Mouse (Mus musculus) liver, adult (tissue): ENCODE results near the gene Hoxb7.

Experiments used
- GATA4 ChIP-seq: IDR thresholded peaks from 2 replicates; pipeline ENCODE4 v1.6.1; 2014; ENCODE audit warnings: mild to moderate bottlenecking, low read length; ENCODE audit not compliant: insufficient replicate concordance

Gene Hoxb7

GRCm38 (mm10) chr11:96278773-96279172, 7.7 kb upstream of the Hoxb7 start:
- TF ChIP-seq GATA4, result no peak

DNA sequence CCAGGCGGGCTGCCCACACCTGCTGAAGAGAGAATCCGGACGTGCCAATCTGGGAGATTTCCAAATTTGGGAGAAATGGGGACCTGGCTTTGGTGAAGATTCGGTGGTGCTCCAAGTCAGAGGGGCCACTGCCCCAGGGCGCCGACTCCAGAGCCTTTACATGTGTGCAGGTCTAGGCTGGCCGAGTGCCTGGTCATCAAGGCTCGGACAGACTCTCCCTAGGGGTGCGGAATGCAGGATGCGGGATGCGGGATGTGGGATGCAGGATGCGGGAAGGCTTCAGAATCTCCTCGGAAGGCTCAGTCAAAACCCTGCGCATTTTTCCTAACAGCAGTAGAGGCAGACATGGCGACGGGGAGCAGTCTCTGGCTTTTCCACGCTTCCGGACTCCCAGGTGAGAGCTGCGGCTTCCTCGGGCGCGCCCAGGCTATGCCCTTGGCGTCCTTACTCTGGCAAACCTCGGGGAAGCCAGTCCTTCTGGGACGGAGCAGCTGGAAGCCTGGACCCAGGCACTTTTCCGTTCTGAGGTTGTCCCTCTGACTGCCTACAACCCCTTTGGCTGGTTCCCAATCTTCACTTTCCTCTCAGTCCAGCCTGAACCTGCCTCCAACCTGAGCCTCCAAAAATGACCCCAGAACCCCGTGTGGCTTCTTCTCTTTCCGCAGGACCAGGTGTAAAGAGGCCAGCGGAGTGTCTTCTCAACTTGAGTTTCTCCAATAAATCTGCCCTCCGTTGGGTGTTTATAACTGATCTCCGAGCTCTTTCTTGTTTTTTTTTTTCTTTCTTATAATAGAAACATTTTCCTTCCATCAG, 6.8 kb upstream of the Hoxb7 start:
- no peak for TF ChIP-seq GATA4

- no peak for TF ChIP-seq GATA4
Measured at GRCm38 (mm10) chr11:96280399-96281378, 5.7 kb upstream of the Hoxb7 start.

DNA sequence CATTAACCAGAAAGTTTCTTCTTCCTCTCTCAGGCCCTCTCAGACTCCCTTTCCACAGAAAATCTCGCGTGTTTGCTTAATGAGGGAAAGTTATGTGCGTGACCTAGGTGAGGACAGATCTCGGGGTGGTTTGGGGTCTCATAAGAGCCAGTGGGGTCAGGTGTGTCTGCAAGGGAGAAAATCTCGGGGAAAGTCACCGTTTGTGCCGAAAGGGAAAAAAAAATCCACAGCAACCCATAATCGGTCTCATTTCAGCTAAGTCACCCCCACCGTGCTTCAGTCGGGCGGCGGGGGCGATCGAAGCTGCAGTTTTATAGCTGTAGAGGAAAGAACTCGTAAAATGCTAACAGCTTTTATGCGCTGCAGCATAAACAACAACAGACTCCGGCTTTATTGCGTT, 5.0 kb upstream of the Hoxb7 start:
- TF ChIP-seq GATA4, result no peak

DNA sequence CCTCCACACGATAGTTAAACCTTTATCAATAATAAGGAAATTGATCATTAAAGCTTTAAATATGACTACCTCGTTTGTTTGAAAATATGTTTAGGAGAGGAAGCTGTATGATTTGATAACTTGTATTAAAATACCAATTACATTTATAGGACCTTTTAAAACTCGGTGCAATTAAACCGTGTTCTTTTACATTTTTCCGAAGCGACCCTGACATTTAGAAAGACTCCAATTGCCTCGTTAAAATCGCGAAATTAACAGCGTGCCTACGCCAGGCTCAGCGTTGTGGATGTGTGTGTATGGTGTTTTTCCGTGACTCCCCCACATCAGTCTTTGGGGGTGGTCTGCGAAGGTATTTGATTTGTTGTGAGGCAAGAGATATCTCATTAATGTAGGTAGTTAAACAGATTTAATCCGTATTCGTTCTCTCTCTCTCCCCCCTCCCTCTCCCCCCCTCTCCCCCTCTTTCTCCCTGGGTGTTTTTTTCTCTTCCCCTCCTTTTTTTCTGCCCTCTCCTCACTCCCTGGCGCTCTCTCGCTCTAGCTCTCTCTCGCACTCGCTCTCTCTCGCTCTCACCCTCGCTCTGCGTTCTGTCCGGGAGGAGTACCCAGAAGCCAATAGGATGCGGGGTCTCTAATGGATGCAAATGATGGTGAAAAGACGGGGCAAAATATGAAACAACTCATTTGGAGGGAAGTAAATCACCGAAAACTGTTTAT, 4.4 kb upstream of the Hoxb7 start, which contains the start of gene Hoxb8:
Hoxb8 (plus strand) TSS at position 51 of the 716 bp plus-strand sequence.
- no peak for TF ChIP-seq GATA4

DNA sequence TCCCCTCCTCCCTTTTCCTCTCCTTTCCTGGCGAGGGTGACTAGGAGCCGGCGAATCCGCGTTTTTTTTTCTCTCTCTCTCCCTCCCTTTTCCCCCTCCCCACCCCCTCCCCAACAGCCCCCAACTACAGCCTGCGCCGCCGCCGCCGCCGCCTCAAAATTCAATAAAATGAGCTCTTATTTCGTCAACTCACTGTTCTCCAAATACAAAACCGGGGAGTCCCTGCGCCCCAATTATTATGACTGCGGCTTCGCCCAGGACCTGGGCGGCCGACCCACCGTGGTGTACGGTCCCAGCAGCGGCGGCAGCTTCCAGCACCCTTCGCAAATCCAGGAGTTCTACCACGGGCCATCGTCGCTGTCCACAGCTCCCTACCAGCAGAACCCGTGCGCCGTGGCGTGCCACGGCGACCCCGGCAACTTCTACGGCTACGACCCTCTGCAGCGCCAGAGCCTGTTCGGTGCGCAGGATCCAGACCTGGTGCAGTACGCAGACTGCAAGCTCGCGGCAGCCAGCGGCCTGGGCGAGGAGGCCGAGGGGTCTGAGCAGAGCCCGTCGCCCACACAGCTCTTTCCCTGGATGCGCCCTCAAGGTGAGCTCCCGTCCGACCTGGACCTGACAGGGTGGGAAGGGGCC, 3.5 kb upstream of the Hoxb7 start:
- TF ChIP-seq GATA4, result no peak

- TF ChIP-seq GATA4, result no peak
Measured at GRCm38 (mm10) chr11:96284041-96284749, 2.2 kb upstream of the Hoxb7 start.

GRCm38 (mm10) chr11:96284774-96285734, 1.4 kb upstream of the Hoxb7 start:
- no peak for TF ChIP-seq GATA4

GRCm38 (mm10) chr11:96286739-96287385, 439 bp downstream of the Hoxb7 start:
- TF ChIP-seq GATA4, result no peak

DNA sequence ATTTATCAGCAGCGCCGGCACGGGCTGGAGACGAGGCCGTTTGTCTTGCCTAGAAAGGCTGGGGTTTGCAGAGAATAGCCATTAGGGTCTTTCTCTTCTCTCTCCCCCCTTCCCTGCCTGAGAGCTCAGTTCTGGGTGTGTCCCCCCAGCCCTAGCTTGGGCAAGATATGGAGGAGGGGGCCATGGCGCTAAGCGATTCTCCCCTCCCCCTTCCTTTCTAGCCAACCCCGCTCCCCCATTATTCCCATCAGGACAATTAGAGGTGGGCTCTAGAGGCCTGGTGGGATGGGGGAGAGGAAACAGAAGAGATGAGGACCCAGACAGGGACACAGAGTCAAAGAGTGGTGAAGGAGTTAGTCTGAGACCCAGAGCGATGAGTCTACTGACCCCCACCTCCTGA, 988 bp downstream of the Hoxb7 start:
- no peak for TF ChIP-seq GATA4

- TF ChIP-seq GATA4, result no peak
Measured at GRCm38 (mm10) chr11:96288455-96289221, 2.2 kb downstream of the Hoxb7 start.

- no peak for TF ChIP-seq GATA4
Measured at GRCm38 (mm10) chr11:96289293-96289692, 2.9 kb downstream of the Hoxb7 start.
